Mouse (Mus musculus) heart, embryonic 14.5 days (tissue): ENCODE results near the gene Sptssb. TPM values are rescaled to one million over a fixed set of nuclear protein-coding genes. Genes with fewer than 3 reads are reported as not detected.

Experiments
- ATAC-seq: fragments of 200-750 bp; cut with Nextera tagmentation; 2 replicates; pipeline ENCODE4 v1.8.0; 2017; ENCODE audit warnings: low read depth, moderate TSS enrichment; ENCODE audit not compliant: insufficient number of reproducible peaks, insufficient read depth, low FRiP score
- H3K27ac ChIP-seq, 2 experiments: fragments of 200-500 bp in 1 of 2; fragments of 300-500 bp in 1 of 2; sonication (generic) in 1 of 2; replicated peaks in 1 of 2; 2 replicates each; pipeline ENCODE4 v1.5.1; 2012 to 2014; ENCODE audit warnings: low read depth in 2 of 2, low read length in 2 of 2, control low read depth in 1 of 2, mild to moderate bottlenecking in 1 of 2, mixed read lengths in 1 of 2; ENCODE audit not compliant: control insufficient read depth in 1 of 2, insufficient read depth in 1 of 2
- H3K27me3 ChIP-seq: fragments of 300-500 bp; sonication (generic); 2 replicates; pipeline ENCODE4 v1.6.1; 2014; ENCODE audit warnings: mild to moderate bottlenecking, low read length, control low read depth; ENCODE audit not compliant: control insufficient read depth, insufficient read depth
- H3K36me3 ChIP-seq: fragments of 300-500 bp; sonication (generic); 2 replicates; pipeline ENCODE4 v1.6.1; 2014; ENCODE audit warnings: mild to moderate bottlenecking, control low read depth, low read length, mixed read lengths; ENCODE audit not compliant: control insufficient read depth, insufficient read depth
- H3K4me1 ChIP-seq, 2 experiments: fragments of 200-500 bp in 1 of 2; fragments of 300-500 bp in 1 of 2; sonication (generic) in 1 of 2; 2 replicates each; pipeline ENCODE4 v1.6.1; 2012 to 2014; ENCODE audit warnings: low read length in 2 of 2, control low read depth in 1 of 2, mixed read lengths in 1 of 2; ENCODE audit not compliant: control insufficient read depth in 2 of 2, insufficient read depth in 2 of 2
- H3K4me2 ChIP-seq: fragments of 300-500 bp; sonication (generic); 2 replicates; pipeline ENCODE4 v1.6.1; 2014; ENCODE audit warnings: mild to moderate bottlenecking, low read length
- H3K4me3 ChIP-seq, 2 experiments: fragments of 200-500 bp in 1 of 2; fragments of 300-500 bp in 1 of 2; sonication (generic) in 1 of 2; 2 replicates each; pipeline ENCODE4 v1.5.1; 2012 to 2014; ENCODE audit warnings: low read length in 2 of 2, mild to moderate bottlenecking in 2 of 2, control low read depth in 1 of 2, low read depth in 1 of 2, moderate library complexity in 1 of 2; ENCODE audit not compliant: control insufficient read depth in 1 of 2, insufficient read depth in 1 of 2
- H3K9ac ChIP-seq: fragments of 300-500 bp; sonication (generic); 2 replicates; pipeline ENCODE4 v1.6.1; 2014; ENCODE audit warnings: mild to moderate bottlenecking, low read length
- H3K9me3 ChIP-seq: fragments of 300-500 bp; sonication (generic); 2 replicates; pipeline ENCODE4 v1.6.1; 2016; ENCODE audit warnings: low read length, control low read depth; ENCODE audit not compliant: control insufficient read depth
- WGBS: fragments of 180-500 bp; shearing (Covaris S2); extraction: QIAGEN DNeasy Blood & Tissue Kit; methylation state at CpG from one replicate; pipeline ENCODE4 v1.1.7; 2014; 5-methylcytosine and 5-hydroxymethylcytosine counted together
- polyA plus RNA-seq: library from polyadenylated mRNA; unstranded; fragments of >200 nt; fragmentation: Nextera tagmentation; extraction: Ambion mirVana; gene quantifications from 2 replicates; pipeline ENCODE4 v1.2.1, GENCODE M21; 2014

Sptssb gene
- polyA plus RNA-seq, 1 experiment from 2014 or later = 0.15 TPM

DNA sequence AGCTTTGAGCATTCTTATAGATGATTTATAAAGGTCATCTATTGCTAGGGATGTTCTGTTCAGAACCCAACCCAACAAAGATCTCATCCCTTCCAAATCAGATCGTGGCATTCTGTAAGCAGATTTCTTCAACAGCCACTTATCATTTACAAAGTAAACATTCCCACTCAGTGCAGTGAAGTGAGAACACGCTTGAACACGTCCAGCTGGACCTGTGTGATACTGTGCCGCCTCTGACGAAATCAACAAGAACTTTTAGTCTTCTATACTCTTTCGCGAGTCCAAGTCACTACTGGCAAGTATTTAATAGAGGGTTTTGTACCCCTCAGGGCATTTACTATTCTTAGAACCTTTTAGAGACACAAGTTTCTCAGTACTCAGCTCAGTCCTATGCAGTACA, 51.3 kb downstream of the Sptssb start:
- ATAC-seq = no peak
- no peak overlapping the region for H3K4me2 ChIP-seq
- H3K27me3 ChIP-seq = no peaks in the 10 kb centered on the region
- H3K9ac ChIP-seq = no peak overlapping the region
- H3K4me1 ChIP-seq = no peaks in the 10 kb centered on the region
- H3K36me3 ChIP-seq = no peaks in the 10 kb centered on the region
- WGBS = 76% methylated on average over 7 of the region's 7 CpGs
- no peak overlapping the region for H3K4me3 ChIP-seq
- H3K9me3 ChIP-seq = no peaks in the 10 kb centered on the region
- H3K27ac ChIP-seq = no peak overlapping the region

DNA sequence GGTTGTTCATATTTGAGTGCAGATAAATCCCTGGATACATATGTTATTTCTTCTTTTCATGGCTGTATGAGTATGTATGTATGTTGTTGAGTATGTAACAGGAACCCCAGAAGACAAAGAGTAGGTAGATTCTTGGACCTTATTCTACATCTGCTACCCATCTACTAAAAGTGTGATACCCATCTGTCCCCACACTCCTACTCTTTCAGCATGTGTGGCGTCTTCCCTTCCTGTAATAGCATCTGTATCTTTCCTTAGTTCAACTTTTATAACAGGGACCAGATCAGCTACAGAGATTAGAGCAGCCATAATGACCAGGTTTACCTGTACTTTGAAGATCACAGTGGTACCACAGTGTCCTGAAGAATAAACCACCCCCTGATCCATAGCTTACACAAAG, 56.6 kb downstream of the Sptssb start:
- WGBS = 77% methylated on average over 1 of the region's 1 CpGs
- Histone ChIP-seq H3K4me3 (no peak overlapping the region), H3K27me3 (no peaks in the 10 kb centered on the region), H3K36me3 (no peaks in the 10 kb centered on the region), H3K9ac (no peak overlapping the region), H3K27ac (no peak overlapping the region), H3K4me1 (no peaks in the 10 kb centered on the region), H3K9me3 (no peaks in the 10 kb centered on the region), H3K4me2 (no peak overlapping the region)
- ATAC-seq = no peak

DNA sequence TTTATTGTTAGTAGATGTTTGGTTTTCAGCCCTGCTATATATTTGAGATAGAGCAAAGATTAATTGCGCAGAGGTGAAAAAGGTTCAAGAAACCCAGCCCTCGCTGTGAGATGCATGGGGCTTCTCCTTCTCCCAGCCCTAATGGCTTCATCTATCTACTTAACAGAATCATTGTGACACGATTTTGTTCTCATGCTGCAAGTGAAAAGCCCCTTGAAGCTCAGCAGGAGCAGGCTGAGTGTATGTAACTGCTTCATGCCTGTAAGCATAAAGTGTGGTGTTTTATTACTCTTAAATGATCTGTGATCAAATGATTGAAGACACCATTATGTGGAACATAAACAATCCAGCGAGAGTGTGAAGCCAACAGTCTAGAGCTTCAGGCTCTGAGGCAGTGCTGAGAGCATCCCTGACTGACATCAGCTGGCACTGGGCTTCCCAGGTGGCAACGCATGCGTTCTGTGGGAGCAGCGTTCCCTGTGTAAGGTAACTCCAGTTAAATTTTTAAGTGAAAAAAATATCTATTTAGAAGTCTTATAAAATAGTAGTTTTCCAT, 58.8 kb downstream of the Sptssb start:
- Histone ChIP-seq H3K4me2 (no peak overlapping the region), H3K27me3 (no peaks in the 10 kb centered on the region), H3K27ac (no peak overlapping the region), H3K36me3 (no peaks in the 10 kb centered on the region), H3K4me1 (no peaks in the 10 kb centered on the region), H3K9ac (no peak overlapping the region), H3K4me3 (no peak overlapping the region), H3K9me3 (no peaks in the 10 kb centered on the region)
- no peak for ATAC-seq
- 70% methylated on average over 7 of the region's 7 CpGs for WGBS

DNA sequence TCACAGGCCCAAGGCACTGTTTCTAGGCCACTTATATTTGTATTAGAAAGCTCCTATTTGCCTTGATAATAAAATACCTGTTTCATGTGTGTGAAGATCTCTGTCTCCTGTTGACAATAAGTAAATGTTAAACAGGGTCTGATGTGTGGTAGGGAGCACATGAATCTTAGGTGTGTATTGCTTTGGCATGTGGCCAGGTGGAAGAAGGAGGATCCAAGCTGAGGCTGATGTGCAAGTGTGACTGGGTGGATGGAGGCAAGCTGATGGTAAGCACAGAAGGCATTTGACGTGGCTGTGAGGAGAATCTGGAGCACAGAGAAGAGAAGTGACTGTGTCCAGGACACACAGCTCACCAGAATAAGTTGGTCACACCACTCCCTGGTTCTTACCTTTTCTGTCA, 60.6 kb downstream of the Sptssb start:
- Histone ChIP-seq H3K9ac (no peak overlapping the region), H3K4me2 (no peak overlapping the region), H3K27me3 (no peaks in the 10 kb centered on the region), H3K4me1 (no peaks in the 10 kb centered on the region), H3K9me3 (no peaks in the 10 kb centered on the region), H3K36me3 (no peaks in the 10 kb centered on the region), H3K4me3 (no peak overlapping the region), H3K27ac (no peak overlapping the region)
- 72% methylated on average over 1 of the region's 1 CpGs for WGBS
- no peak for ATAC-seq

DNA sequence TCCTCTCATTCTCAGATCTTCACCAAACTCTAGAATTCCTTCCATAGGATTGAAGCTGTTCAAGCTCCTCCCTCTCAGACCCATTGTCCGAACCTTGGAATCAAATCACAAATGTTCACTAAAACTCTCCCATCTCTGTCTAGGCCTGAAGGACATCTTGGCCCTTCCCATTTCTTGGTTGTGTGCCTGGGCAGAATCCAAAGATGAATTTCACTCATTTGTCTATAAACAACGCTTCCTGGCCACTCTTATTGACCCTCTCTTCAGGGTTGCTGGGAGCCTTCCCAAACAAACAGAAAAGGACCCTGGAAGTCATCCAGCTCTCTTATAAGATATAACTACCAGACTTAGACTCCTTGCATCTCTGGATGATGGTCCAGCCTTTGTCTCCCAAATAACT, 61.8 kb downstream of the Sptssb start:
- Histone ChIP-seq H3K9ac (no peak overlapping the region), H3K4me3 (no peak overlapping the region), H3K36me3 (no peaks in the 10 kb centered on the region), H3K4me2 (no peak overlapping the region), H3K9me3 (no peaks in the 10 kb centered on the region), H3K4me1 (no peaks in the 10 kb centered on the region), H3K27ac (no peak overlapping the region), H3K27me3 (no peaks in the 10 kb centered on the region)
- ATAC-seq = no peak
- 80% methylated on average over 2 of the region's 2 CpGs for WGBS

DNA sequence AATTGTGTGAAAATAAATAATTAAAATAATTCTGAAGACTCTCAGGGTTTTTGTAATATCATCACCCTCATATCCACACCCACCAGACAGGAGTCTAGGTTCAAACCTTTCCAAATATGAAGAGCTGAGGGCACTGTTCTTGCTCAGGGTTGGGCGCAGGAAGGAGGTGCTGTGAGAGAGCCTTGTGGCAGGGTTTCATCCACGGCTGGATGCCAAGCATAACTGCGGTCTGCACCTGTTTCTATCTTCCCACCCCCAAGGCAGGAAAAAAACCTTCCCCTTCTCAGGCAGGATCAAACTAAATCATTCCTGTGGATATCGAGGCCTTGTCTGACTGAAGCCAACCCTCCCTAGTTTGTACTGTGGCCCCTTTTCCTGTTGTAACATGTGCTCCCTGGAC, 62.2 kb downstream of the Sptssb start:
- no peaks in the 10 kb centered on the region for H3K9me3 ChIP-seq

DNA sequence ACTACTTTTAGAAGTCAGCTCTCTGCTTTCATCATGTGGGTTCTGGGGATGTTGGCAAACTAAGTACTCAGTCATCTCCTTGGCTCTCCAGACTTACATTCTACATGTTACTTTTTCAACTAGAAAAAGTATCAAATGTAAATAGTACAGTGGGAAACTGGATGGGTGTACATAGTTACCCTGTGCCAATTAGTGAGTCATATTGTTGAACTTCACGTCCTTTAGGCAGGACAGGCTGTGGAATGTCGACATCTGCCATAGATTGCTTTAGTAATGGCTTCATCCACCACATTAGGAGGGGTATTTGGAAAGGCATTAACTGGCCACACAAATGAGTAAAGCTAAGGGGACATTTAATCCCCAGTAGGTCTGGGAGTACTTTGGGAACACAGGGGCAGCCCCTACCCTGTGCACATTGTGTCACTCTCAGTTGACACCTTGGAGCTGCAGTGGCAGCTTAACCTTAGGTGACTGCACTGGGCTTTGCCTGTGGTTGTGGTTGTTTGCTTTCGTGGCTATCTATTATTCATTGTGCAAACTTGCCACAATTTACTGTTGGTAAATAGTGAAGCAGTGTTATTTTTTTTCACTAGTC, 66.8 kb downstream of the Sptssb start:
- H3K4me2 ChIP-seq = no peak overlapping the region
- H3K9ac ChIP-seq = no peak overlapping the region
- WGBS = 61% methylated on average over 3 of the region's 3 CpGs
- no peak overlapping the region for H3K27ac ChIP-seq
- no peaks in the 10 kb centered on the region for H3K36me3 ChIP-seq
- no peaks in the 10 kb centered on the region for H3K9me3 ChIP-seq
- no peaks in the 10 kb centered on the region for H3K27me3 ChIP-seq
- ATAC-seq = no peak
- H3K4me1 ChIP-seq = no peaks in the 10 kb centered on the region
- no peak overlapping the region for H3K4me3 ChIP-seq

More for the DNA sequence above, 62.2 kb downstream of the Sptssb start:
- no peak overlapping the region for H3K9ac ChIP-seq
- no peak overlapping the region for H3K4me2 ChIP-seq
- ATAC-seq = no peak
- no peak overlapping the region for H3K4me3 ChIP-seq
- no peaks in the 10 kb centered on the region for H3K36me3 ChIP-seq
- no peak overlapping the region for H3K27ac ChIP-seq
- no peaks in the 10 kb centered on the region for H3K27me3 ChIP-seq
- 87% methylated on average over 4 of the region's 4 CpGs for WGBS
- H3K4me1 ChIP-seq = no peaks in the 10 kb centered on the region

DNA sequence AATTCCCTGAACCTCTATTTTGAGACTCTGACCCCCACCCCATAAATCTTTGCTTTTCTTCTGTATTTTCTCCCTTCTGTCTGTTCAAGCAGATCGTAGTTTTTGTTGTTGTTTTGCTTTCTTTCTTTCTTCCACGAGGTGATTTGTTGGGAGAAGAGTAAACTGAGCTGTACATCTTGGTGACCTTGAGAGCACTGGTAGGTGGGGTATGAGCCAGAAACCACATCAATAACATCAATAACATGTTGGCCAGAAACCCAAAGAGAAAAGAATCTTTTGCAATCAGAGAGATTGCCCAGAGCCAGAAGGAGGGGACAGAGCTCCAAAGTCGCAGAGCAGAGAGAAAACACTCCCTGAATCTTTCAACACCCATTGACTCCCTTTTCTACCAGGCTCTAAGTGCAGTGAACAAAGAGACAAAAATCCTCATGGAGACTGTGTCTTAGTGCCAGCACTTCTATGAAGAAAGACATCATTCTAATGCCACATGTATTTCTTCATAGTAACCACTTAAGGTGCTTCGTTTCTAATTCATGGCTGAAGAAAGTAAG, 80.4 kb downstream of the Sptssb start:
- Histone ChIP-seq H3K27me3 (no peaks in the 10 kb centered on the region), H3K4me1 (no peaks in the 10 kb centered on the region), H3K9me3 (no peaks in the 10 kb centered on the region), H3K4me2 (no peak overlapping the region), H3K4me3 (no peak overlapping the region), H3K27ac (no peak overlapping the region), H3K36me3 (no peaks in the 10 kb centered on the region), H3K9ac (no peak overlapping the region)
- no peak for ATAC-seq
- 67% methylated on average over 4 of the region's 4 CpGs for WGBS
